Mouse (Mus musculus): ENCODE data around the gene Ube2i. TPM values are rescaled to one million over a fixed set of nuclear protein-coding genes. Genes with fewer than 3 reads are reported as not detected.
"Not testable (repeated sequence)": the region's sequence is repeated elsewhere in the genome, so short reads cannot be mapped to it uniquely, and the experiment has no call there.

Ube2i gene
- total RNA-seq, 2 experiments from 2014 or later: 178 to 203 TPM

DNA sequence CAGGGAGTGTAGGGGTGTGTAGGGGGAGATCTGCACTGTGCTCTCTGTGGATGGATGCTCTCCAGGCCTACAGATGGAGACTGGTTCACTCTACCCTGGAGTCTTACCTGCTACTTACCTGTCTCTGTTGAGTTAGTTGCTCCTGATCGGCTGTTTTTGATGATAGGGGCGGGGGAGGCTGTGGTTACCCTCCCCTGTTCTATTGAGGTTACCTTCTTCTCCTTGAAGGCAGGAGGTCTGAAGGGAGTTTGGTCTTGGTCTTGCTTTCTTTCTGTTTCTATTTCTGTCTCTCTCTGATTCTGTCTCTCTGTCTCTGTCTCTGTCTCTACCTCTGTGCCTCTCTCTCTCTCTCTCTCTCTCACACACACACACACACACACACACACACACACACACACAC is 19.3 kb downstream of the Ube2i start:
- DNase-seq (ENCODE audit: low spot score in 2 of 2): no peak

DNA sequence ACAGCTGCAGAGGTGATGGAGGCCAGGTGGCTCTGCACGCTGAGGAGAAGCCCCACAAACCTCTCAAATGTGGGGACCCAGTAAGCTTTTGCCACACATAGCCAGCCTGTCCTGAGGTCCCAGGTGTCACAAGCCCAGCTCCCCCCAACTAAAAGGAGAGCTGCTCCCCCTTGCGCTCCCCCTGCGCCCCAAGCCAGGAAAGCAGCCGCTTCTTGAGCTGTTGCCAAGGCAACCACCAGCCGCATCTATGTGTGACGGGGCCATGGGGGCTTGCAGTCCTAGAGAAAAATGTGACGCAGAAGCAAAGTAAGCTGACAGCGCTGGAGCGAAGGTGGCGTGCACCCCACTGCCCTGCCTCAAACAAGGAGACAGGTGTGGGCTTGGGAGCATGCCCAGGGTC is 20.7 kb downstream of the Ube2i start:
- DNase-seq (ENCODE audit: low spot score in 2 of 2): no peak

DNA sequence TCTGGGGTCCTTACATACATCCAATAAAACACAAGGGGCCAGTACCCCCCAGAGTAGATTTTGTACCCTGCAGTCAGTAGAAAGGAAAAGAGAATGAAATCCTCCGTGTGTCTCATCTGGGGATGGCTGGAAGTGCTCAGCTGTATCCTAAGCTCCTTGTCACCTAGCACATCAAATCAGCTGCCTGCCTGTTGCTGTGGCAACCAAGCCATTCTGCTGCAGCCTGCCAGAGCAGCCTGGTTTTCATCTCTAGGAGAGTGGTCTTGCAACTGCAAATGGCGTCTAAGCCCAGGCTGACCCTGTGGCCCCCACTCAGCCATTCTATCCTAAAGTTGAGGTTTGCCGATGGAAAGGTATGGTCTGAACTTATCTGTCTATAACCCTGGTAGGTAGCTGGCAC is 21.8 kb downstream of the Ube2i start:
- no peak for DNase-seq (ENCODE audit: low spot score in 2 of 2)

DNA sequence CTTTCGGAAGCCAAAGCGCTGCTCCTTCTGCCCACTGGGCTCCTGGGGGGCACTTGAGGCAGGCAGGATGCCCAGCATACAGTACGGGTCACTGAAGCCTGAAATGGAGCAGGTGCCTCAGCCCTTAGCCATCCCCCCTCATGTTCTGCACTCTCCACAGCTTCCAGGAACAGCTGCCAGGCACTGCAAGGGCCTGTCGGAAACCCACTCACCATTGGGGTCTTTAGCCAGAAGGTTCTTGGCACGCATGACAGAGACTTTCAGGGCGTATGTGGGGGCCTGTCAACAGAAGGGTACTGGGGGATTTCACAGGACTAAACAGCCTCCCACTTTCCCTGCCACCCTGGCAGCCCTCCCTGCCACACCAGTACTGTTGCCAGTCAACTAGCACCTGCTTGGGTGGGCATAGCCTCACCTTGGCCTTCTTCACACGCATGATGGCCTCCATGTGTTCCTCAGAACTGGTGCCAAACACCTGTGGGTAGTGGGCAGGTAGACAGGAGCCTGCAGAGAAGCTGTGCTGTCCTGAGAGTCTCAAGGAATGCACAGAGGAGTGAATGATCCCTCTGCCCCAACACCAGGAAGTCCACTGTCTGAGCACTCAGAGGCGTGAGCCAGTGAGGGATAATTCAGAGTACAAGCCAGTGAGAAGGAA is 24.1 kb downstream of the Ube2i start:
- no peak for DNase-seq (ENCODE audit: low spot score in 2 of 2)

DNA sequence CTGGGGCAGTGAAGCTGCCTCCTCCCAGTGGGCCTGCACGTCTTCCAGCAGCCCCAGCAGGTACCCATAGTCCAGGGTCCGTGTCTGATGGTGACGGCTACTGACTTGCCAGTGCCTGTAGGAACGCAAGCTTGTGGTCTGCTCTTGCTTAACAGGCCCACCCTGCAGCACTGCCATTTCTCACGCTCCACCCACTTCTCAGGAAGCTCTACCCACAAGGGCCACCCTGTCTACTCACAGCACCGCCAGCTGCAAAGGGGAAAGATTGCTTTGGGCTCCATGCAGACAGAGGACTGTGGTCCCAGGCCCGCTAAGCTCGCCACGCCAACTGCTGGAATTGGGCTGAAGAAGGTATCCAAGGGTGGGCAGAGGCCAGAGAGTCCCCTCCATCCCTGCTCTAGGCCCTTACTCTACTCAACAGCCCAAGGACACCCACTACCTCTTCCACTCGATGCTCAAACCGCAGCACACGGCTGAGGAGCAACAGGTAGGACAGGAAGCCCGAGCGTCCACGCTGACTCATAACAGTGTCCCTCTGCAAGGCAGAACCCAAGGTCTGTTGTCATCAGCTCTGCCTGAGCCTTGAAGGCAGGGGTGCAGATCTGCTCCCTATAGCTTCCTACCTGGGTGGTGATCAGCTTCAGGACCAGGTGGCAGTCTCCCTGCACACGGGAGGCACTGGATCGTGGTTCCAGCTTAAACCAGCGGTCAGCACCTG is 26.2 kb downstream of the Ube2i start:
- DNase-seq (ENCODE audit: low spot score in 2 of 2): no peak

DNA sequence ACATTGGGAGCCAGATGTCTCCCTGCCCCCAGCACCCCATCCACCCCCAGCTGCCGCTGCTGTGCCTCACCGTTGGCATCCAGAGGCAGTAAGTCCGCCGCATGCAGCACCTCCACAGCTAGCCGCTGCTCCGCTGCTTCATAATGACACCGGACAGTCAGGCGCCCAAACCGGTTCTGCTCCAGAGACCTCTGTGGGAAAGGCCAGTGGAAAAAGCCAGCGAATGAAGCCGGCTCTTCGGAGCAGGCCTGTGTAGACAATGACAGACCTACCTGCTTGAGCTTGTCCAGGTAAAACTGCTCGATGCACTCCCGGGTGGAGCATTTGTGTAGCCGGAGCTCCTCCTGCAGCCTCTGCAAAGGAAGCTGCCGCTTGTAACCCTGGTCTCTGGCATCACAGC is 30.2 kb downstream of the Ube2i start:
- no peak for DNase-seq (ENCODE audit: low spot score in 2 of 2)

DNA sequence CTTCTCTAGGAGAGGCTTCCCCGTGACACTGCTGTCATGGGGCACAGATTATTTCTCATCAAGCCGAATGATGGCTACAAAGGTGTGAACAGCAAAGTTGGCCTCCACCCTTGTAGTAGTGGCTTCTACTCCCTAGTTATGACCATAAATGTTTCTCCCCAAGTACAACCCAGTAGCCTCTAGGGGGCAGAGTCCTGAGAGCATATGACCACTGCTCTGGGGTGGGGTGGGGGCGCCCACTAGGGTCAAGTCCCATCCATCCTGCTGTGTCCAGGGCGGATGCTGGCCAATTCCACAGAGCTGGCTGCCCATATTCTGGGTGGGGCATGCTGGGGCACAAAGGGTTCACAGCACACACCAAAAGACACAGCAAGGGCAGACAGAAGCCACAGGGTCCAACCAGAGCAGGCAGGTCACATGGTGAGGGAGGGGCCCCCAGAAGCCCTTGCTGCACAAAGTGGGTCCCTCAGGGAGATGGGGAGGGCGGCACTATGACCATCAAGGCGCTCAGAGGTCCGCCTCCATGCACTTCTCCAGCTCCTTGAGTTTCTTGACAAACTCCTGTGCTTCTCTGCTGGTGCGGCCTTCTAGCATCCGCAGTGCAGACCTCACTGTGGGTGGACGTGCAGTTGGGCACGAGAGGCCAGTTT is 31.2 kb downstream of the Ube2i start:
- DNase-seq (ENCODE audit: low spot score in 2 of 2): no peak

DNA sequence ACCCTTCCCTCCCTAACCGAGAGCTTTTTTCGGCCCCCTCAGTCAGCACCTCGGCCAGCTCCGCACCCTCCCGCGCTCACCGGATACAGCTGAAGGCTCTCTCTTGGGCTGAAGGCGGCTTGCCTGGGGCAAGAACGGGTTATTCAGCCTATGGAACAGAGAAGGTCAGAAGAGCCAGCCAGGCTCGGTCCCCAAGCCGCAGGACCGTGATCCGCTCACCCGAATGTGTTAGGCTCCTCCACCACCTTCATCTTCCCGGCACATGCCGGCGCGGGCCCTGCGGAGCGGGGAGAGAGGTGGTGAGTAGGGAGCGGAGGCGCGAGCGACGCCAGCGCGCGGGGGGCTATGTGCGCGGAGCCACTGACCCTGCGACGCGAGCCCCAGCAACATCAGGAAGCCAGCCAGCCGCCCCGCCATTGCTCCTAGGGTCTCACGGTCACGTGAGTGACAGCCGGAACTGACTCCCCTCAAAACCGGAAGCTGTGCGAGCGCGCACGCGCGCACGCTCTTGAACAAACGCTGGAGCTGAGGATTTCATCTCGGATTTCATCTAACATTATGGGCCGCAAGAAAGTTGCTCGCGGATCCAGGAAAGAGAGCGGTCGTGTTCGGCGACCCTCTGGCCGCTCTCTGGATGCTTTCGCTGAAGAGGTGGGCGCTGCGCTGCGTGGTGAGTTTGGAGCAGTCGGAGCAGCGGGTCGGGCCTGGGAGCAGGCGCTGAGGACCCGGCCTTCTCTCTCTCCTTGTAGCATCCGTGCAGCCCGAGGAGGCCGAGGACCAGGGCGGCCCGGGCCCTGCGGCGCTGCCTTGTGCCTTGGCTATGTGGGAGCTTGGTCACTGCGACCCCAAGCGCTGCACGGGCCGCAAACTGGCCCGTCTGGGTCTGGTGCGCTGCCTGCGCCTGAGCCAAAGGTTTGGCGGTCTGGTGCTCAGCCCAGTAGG is 34.5 kb downstream of the Ube2i start, which contains the start of the genes Gnptg and Tsr3:
Gnptg (minus strand) TSS at position 430 of the 942 bp plus-strand sequence.
Tsr3 (plus strand) TSS at position 476 of the 942 bp plus-strand sequence.
- DNase-seq (ENCODE audit: low spot score in 2 of 2): peak; percentile 74 to 88

DNA sequence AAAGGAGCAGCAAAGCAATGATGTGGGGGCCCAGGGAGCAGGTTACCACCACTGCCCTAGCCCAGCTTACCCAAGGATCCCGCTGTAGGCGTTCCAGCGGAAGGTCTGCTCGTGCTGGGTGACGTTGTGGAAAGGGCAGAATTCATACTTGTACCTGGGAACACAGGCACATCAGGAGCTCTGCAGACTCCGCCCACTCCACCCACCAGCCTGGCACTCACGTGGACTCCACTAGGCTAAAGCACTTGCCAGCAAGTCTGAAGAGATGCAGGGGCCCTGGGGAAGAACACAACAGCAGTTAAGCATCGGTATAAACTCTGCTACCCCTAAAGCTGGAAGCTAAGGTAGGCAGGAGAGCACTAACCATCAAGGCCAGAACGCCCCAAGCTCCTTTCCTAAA is 38.8 kb downstream of the Ube2i start:
- DNase-seq (ENCODE audit: low spot score in 2 of 2): no peak

DNA sequence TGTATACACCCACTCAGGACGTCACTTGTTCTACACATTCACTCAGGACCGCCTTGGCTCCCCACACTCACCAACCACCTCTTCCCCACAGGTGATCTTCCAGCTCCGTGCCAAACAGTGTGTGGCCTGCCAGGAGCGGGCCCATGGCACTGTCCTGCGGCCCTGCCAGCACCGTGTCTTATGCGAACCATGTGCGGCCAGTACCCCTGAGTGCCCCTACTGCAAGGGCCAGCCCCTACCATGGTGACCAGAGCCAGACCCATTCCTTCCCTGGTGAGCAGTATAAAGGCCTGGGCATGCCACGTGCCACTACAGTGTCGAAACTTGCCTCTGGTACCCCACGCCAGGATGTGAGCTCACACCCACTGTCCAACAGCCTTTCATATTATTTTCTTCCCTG is 42.8 kb downstream of the Ube2i start:
- DNase-seq (ENCODE audit: low spot score in 2 of 2): not testable (repeated sequence)

DNA sequence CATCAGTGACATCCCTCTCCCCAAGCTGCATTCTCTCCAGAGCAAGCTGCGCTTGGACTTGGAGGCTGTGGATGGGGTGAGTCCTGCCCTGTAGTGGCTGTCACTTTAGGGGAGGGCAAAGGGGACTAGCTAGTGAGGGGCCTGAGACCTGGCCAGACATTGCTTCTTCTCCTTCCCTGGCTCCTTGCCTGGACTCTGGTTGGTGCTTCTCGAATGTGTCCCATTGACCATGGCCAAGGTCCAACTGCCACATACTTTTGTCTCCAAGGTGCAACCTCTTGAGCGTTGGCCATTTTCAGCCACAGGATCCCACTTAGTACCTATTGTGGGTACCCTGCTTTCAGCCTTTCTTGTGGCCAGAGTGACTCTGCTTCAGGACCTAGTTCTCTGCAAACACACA is 43.7 kb downstream of the Ube2i start:
- no peak for DNase-seq (ENCODE audit: low spot score in 2 of 2)

DNA sequence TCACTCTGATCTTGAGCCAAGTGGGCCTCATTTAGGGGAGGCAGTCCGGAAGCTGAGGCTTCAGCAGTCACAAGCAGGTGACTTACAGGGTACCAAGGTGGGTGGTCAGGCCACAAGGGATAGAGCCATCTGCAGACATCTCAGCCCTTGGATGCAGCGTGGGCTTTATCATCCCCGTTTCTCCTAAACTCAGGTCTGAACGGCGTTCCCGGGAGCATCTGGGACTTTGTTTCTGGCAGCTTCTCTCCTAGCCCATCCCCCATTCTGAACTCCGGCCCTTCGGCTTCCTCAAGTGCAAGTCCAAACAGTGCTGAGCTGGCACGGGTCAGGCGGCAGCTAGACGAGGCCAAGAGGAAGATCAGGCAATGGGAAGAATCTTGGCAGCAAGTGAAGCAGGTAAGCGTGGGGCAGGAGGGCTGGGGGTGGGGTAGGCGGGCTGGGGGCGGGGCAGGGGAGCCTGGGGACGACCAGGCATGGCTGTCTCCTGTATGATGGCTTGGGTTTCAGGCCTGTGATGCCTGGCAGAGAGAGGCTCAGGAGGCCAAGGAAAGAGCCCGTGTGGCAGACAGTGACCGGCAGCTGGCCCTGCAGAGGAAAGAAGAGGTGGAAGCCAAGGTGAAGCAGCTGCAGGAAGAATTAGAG is 44.3 kb downstream of the Ube2i start:
- not testable (repeated sequence) for DNase-seq (ENCODE audit: low spot score in 2 of 2)

DNA sequence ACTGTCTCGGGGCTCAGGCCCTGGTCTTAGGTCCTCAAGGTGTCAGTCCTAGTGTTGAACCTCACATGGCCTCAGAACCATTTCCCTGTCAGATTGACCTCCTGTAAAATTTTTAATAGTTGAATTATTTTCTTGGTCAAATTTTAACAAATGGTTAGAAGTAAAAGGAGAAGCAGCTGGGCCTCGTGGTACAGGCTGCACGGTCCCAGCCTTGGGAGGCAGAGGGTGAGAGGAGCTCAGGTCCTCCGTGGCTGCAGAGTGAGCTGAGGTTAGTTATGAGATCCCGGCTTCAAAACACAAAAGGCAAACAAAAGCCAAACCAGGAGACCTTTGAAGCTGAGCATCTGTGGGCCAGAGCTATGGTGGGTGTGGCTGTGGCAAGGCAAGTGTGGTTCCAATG is 46.4 kb downstream of the Ube2i start:
- no peak for DNase-seq (ENCODE audit: low spot score in 2 of 2)

DNA sequence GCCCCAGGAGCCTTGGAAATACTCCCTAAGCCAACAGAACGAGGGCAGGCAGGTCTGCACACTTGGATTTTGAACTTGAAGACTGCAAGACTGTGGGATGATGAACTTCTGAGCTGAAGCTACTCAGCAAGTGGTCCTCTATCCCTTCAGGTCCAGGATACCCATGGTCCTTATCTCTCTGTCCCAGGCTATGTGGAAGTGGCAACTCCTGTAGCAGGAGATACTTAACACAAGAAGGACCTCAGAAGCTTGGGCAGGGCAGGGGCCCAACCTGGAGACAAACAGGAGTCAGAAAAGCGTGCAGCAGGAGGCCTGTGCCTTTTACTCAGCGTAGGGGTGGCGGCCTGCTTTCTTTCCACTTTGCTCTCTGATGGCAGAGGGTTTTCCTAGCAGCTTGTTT is 48.8 kb downstream of the Ube2i start:
- DNase-seq (ENCODE audit: low spot score in 2 of 2): no peak

DNA sequence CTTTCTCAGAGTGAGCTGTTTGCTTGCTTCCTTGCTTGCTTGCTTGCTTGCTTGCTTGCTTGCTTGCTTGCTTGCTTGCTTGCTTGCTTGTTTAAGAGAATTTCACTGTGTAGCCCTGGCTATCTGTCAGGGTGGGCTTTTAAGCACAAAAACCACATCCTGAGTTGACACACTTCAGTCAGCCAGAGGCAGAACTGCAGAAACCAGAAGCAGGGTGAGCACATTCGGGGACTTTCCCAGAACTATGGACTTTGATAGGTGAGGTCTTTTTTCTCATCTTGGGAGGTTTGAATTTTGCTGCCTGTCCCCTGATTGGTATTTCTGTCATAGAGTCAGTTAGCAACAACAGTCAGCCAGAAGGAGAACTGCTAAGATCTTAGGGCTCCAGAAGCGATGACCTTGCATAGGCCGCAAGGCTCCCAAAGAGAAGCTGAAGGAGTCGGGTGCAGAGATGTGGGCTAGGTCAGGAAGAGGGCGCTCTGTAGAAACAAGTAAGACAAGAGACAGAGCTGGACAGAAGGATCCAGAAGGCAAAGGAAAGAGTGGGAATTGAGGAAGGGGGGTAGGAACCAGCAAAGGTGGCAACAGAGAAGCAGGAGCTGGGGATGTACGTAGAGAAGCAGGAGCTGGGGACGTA is 49.7 kb downstream of the Ube2i start:
- DNase-seq (ENCODE audit: low spot score in 2 of 2): no peak

DNA sequence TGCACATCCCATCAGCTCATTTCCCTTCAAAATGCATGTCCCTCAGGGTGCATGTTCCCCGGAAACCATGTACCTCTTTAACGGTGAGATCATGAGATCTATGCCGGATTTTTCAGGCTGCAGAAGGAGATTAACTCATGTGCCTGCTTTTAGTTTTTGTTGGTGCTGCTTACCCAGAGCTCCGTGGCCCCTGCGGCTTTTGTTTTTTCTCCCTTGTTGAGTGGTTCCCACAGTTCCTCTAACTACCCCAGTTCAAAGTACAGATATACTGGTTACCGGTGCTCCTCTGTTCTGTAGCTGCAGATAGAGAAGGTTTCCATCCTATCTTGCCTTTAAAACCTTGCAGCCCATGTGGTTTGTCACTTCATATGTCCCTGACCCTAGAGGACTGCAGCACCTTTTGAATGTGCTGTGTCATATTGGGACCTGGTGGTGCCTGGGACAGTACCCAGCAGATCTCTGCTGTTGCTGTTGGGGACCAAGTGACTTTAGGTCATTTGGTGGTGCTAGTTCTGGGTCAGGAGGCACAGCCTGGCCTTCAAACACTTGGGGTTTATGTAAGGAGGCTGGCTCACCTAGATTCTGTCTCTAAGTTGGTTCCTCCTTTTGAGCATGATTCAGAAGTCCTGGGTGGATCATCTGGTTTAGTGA is 51.3 kb downstream of the Ube2i start:
- no peak for DNase-seq (ENCODE audit: low spot score in 2 of 2)

DNA sequence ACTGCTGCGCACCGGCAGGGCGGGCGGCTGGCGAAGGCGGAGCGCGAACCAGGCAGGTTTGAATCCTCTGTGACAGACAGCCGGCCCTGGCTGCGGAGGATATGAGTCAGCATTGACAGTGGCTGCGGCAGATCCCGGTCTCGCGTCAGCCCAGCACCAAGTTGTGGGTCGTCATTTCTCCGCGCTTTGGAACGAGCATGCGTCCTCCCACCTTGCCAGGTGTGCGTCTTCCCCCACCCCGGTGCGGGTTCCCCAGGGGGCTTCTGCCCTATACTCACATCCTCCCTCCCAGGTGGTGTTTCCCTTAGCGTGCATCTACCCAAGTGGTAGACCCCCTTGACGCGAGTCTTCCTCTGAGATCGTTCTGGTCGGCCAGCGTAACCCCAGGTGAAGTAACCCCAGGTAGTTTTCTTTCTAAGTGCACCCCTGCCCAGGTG is 51.9 kb downstream of the Ube2i start:
- not testable (repeated sequence) for DNase-seq (ENCODE audit: low spot score in 2 of 2)

DNA sequence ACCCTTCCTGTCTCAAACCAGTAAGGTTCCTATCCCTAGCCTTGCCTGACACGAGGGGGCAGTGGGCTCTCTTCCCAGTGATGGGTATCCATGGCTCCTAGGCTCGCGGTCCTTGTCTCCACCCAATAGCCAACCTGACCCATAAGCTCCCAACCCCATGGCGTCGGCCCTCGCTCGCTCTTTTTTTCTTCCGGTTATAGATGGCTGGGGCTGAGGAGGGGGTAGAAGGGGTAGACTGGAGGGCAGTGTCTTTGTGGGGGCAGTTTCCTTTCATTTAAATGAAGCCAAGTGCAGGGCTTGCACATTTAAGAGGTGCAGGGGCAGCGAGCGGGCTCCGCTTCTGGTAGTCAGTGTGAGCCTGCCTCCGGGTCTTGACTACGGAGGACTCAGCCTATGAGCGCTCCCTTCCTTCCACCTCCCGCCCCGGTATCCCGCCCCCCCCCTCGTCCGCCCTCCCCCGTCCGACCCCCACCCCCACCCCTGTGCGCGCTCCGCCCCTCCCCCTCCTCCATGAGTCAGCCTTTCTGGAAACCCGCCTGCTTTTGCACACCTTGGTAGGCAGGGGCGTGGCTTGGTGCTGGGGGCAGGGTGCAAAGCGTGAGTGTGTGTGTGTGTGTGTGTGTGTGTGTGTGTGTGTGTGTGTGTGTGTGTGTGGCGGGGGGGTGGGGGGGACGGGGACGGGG is 52.5 kb downstream of the Ube2i start:
- no peak for DNase-seq (ENCODE audit: low spot score in 2 of 2)

DNA sequence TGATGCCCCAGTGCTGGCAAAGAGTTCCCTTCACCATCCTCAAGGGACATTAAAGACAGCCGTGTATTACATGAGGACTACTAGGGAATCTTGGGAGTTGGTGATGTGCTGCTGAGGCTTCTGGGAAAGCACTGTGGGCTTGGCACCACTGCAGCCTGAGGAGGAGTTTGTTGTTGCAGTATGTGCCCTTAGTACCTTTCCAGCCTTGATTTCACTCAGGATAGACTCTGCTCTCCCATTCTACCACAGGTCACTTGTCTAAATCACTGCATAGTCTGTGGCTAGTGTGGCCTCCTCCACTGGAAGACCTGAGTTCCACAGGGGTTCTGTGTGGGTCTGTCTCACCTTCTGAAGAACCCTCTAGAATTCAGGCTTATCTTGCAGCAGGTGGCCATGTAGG is 53.7 kb downstream of the Ube2i start:
- no peak for DNase-seq (ENCODE audit: low spot score in 2 of 2)

Measured in gastrocnemius, postnatal 4 days (tissue).